Mouse (Mus musculus) layer of hippocampus, postnatal 36 days (tissue): ENCODE measurements around the gene Sytl1. TPM values are rescaled to one million over a fixed set of nuclear protein-coding genes. Genes with fewer than 3 reads are reported as not detected.

Experiments used
- DNase-seq, 2 experiments: peaks; one replicate each; pipeline ENCODE4 v3.0.0; 2022
- total RNA-seq, 2 experiments: library from RNA; stranded (reverse); gene quantifications; 2 replicates each; pipeline ENCODE4 v1.2.3; 2021

Gene Sytl1
- total RNA-seq, 2 experiments from 2014 or later, result 0.70 to 0.99 TPM

GRCm38 (mm10) chr4:133244289-133244688, 18.6 kb downstream of the Sytl1 start:
- no peak for DNase-seq

GRCm38 (mm10) chr4:133243538-133243937, 19.4 kb downstream of the Sytl1 start:
- no peak for DNase-seq

GRCm38 (mm10) chr4:133242710-133243109, 20.2 kb downstream of the Sytl1 start:
- no peak for DNase-seq

- no peak for DNase-seq
These were observed 21.0 kb downstream of the Sytl1 start for GRCm38 (mm10) chr4:133241910-133242309.

- DNase-seq, result peak; percentile 87 to 88
These were observed 21.7 kb downstream of the Sytl1 start for GRCm38 (mm10) chr4:133240934-133241908.

- no peak for DNase-seq
These were observed 22.4 kb downstream of the Sytl1 start, which contains the start of gene Map3k6 for GRCm38 (mm10) chr4:133240490-133240921. Gene Map3k6 (plus strand): TSS chr4:133240818.

GRCm38 (mm10) chr4:133237911-133238310, 25.0 kb downstream of the Sytl1 start:
- DNase-seq, result no peak

- no peak for DNase-seq
These were observed 27.5 kb downstream of the Sytl1 start for GRCm38 (mm10) chr4:133235415-133235814.

- DNase-seq, result no peak
These were observed 28.1 kb downstream of the Sytl1 start for GRCm38 (mm10) chr4:133234771-133235170.

- no peak for DNase-seq
These were observed 29.5 kb downstream of the Sytl1 start for GRCm38 (mm10) chr4:133233285-133233976.

- DNase-seq, result no peak
These were observed 33.3 kb downstream of the Sytl1 start for GRCm38 (mm10) chr4:133229582-133229981.

- no peak for DNase-seq
These were observed 35.3 kb downstream of the Sytl1 start for GRCm38 (mm10) chr4:133227636-133228035.

GRCm38 (mm10) chr4:133226073-133226472, 36.8 kb downstream of the Sytl1 start:
- no peak for DNase-seq

- DNase-seq, result no peak
These were observed 39.0 kb downstream of the Sytl1 start for GRCm38 (mm10) chr4:133223875-133224274.

GRCm38 (mm10) chr4:133221701-133222100, 41.2 kb downstream of the Sytl1 start:
- no peak for DNase-seq

- DNase-seq, result no peak
These were observed 42.3 kb downstream of the Sytl1 start for GRCm38 (mm10) chr4:133220656-133221055.

- DNase-seq, result no peak
These were observed 44.2 kb downstream of the Sytl1 start for GRCm38 (mm10) chr4:133218745-133219144.

- DNase-seq, result peak; percentile 39 to 50
These were observed 45.3 kb downstream of the Sytl1 start for GRCm38 (mm10) chr4:133217641-133218040.

- no peak for DNase-seq
These were observed 49.3 kb downstream of the Sytl1 start for GRCm38 (mm10) chr4:133213661-133214060.

GRCm38 (mm10) chr4:133213268-133213590, 49.7 kb downstream of the Sytl1 start:
- no peak for DNase-seq

- peak; percentile 81 to 82 for DNase-seq
These were observed 50.2 kb downstream of the Sytl1 start for GRCm38 (mm10) chr4:133212562-133213267.

GRCm38 (mm10) chr4:133211751-133212561, 51.0 kb downstream of the Sytl1 start, which contains the start of the genes Cd164l2 and Gpr3:
Gene Cd164l2 (plus strand): TSS chr4:133212131.
Gene Gpr3 (minus strand): TSS chr4:133212536.
- DNase-seq, result no peak
